Mouse (Mus musculus): ENCODE measurements around the gene Fam71e1.

- no peak for TF ChIP-seq CTCF (IDR thresholded peaks at IDR 0.05 in 2 of 3, conservative IDR thresholded peaks at IDR 0.05 in 1 of 3; ENCODE audit: control insufficient read depth in 1 of 3, insufficient read depth in 1 of 3, low read depth in 2 of 3, low read length in 3 of 3, poor library complexity in 1 of 3, severe bottlenecking in 1 of 3)
- TF ChIP-seq POLR2A (IDR thresholded peaks at IDR 0.05; ENCODE audit: control insufficient read depth in 1 of 2, insufficient read depth in 1 of 2, low read depth in 1 of 2, low read length in 2 of 2, poor library complexity in 1 of 2): no peak
These were observed 24.6 kb downstream of the Fam71e1 start for GRCm38 (mm10) chr7:44520990-44521389.
